Mouse (Mus musculus): ENCODE measurements at regions not wholly inside any gene's neighbourhood (a gene's known extent, or its start where the extent isn't known, plus 50 kb on each side); places are given as distances from the start of the nearest gene placed in this dataset.
"Not testable (repeated sequence)": the region's sequence is repeated elsewhere in the genome, so short reads cannot be mapped to it uniquely, and the experiment has no call there.

- no peak for ATAC-seq
These were observed 333.1 kb upstream of the Gm6657 start for GRCm38 (mm10) chr12:77860769-77861557.

GRCm38 (mm10) chr12:77867947-77868495 is 326.0 kb upstream of the Gm6657 start:
- ATAC-seq: no peak

- no peak for ATAC-seq
These were observed 324.7 kb upstream of the Gm6657 start for GRCm38 (mm10) chr12:77869296-77869695.

- no peak for ATAC-seq
These were observed 306.7 kb upstream of the Gm6657 start for GRCm38 (mm10) chr12:77887335-77887734.

- no peak for ATAC-seq
These were observed 302.6 kb upstream of the Gm6657 start for GRCm38 (mm10) chr12:77891452-77891851.

- no peak for ATAC-seq
These were observed 299.8 kb upstream of the Gm6657 start for GRCm38 (mm10) chr12:77894238-77894637.

- ATAC-seq: no peak
These were observed 298.5 kb upstream of the Gm6657 start for GRCm38 (mm10) chr12:77895508-77895907.

GRCm38 (mm10) chr12:77898974-77899373 is 295.1 kb upstream of the Gm6657 start:
- ATAC-seq: not testable (repeated sequence)

GRCm38 (mm10) chr12:77901254-77901653 is 292.8 kb upstream of the Gm6657 start:
- ATAC-seq: no peak

GRCm38 (mm10) chr12:77912863-77913554 is 281.0 kb upstream of the Gm6657 start:
- ATAC-seq: no peak

GRCm38 (mm10) chr12:77928729-77929128 is 265.3 kb upstream of the Gm6657 start:
- no peak for ATAC-seq

- no peak for ATAC-seq
These were observed 264.5 kb upstream of the Gm6657 start for GRCm38 (mm10) chr12:77929571-77929970.

- no peak for ATAC-seq
These were observed 250.1 kb upstream of the Gm6657 start for GRCm38 (mm10) chr12:77943960-77944359.

GRCm38 (mm10) chr12:77949474-77950017 is 244.5 kb upstream of the Gm6657 start:
- ATAC-seq: peak; percentile 71

- ATAC-seq: no peak
These were observed 241.6 kb upstream of the Gm6657 start for GRCm38 (mm10) chr12:77952492-77952891.

GRCm38 (mm10) chr12:77962631-77963030 is 231.4 kb upstream of the Gm6657 start:
- ATAC-seq: no peak

- ATAC-seq: no peak
These were observed 225.5 kb upstream of the Gm6657 start for GRCm38 (mm10) chr12:77968543-77968942.

- ATAC-seq: no peak
These were observed 224.0 kb upstream of the Gm6657 start for GRCm38 (mm10) chr12:77970026-77970425.

GRCm38 (mm10) chr12:77972165-77972564 is 221.9 kb upstream of the Gm6657 start:
- ATAC-seq: no peak

GRCm38 (mm10) chr12:77976952-77977351 is 217.1 kb upstream of the Gm6657 start:
- ATAC-seq: no peak

- ATAC-seq: no peak
These were observed 207.3 kb upstream of the Gm6657 start for GRCm38 (mm10) chr12:77986738-77987137.

- no peak for ATAC-seq
These were observed 204.3 kb upstream of the Gm6657 start for GRCm38 (mm10) chr12:77989766-77990165.

- no peak for ATAC-seq
These were observed 202.4 kb upstream of the Gm6657 start for GRCm38 (mm10) chr12:77991627-77992026.

GRCm38 (mm10) chr12:77994176-77994575 is 199.9 kb upstream of the Gm6657 start:
- ATAC-seq: no peak

Measured in inflammation-experienced regulatory T-cells, adult 6 months (primary cell).